Mouse (Mus musculus) testis, postnatal 10 days (tissue): ENCODE data around the gene Slc45a2.
A peak's percentile ranks its signal among the peaks of the same experiment; 100 is the strongest.

Experiments used
- DNase-seq: peaks from one replicate; pipeline ENCODE4 v3.0.0; 2021; ENCODE audit warnings: low spot score

Slc45a2 gene

GRCm38 (mm10) chr15:11004646-11005045, 4.1 kb downstream of the Slc45a2 start:
- no peak for DNase-seq

- DNase-seq: no peak
Observed at GRCm38 (mm10) chr15:11008756-11009155, 8.2 kb downstream of the Slc45a2 start.

- DNase-seq: no peak
Observed at GRCm38 (mm10) chr15:11010976-11011548, 10.5 kb downstream of the Slc45a2 start.

- DNase-seq: no peak
Observed at GRCm38 (mm10) chr15:11014931-11015330, 14.4 kb downstream of the Slc45a2 start.

GRCm38 (mm10) chr15:11026801-11027561, 26.5 kb downstream of the Slc45a2 start:
- no peak for DNase-seq

GRCm38 (mm10) chr15:11030188-11030587, 29.7 kb downstream of the Slc45a2 start:
- no peak for DNase-seq

GRCm38 (mm10) chr15:11035947-11036474, 35.5 kb downstream of the Slc45a2 start:
- DNase-seq: no peak

- DNase-seq: no peak
Observed at GRCm38 (mm10) chr15:11036535-11037375, 36.2 kb downstream of the Slc45a2 start.

GRCm38 (mm10) chr15:11037376-11037695, 36.8 kb downstream of the Slc45a2 start:
- DNase-seq: no peak

- peak; percentile 46 for DNase-seq
Observed at GRCm38 (mm10) chr15:11037711-11038110, 37.2 kb downstream of the Slc45a2 start, which contains the start of gene Rxfp3. Gene Rxfp3, minus strand, starts transcription at chr15:11037991.

GRCm38 (mm10) chr15:11038476-11038875, 38.0 kb downstream of the Slc45a2 start:
- DNase-seq: peak; percentile 71

- DNase-seq: no peak
Observed at GRCm38 (mm10) chr15:11040067-11040466, 39.5 kb downstream of the Slc45a2 start.

- no peak for DNase-seq
Observed at GRCm38 (mm10) chr15:11041229-11041628, 40.7 kb downstream of the Slc45a2 start.

- no peak for DNase-seq
Observed at GRCm38 (mm10) chr15:11042828-11043227, 42.3 kb downstream of the Slc45a2 start.

- DNase-seq: no peak
Observed at GRCm38 (mm10) chr15:11053678-11054439, 53.3 kb downstream of the Slc45a2 start.

GRCm38 (mm10) chr15:11054440-11055080, 54.0 kb downstream of the Slc45a2 start:
- no peak for DNase-seq

- DNase-seq: no peak
Observed at GRCm38 (mm10) chr15:11062903-11063302, 62.4 kb downstream of the Slc45a2 start.

- no peak for DNase-seq
Observed at GRCm38 (mm10) chr15:11064160-11064557, 63.6 kb downstream of the Slc45a2 start.

GRCm38 (mm10) chr15:11064558-11065411, 64.3 kb downstream of the Slc45a2 start, which contains the start of gene Adamts12:
Gene Adamts12, plus strand, starts transcription at chr15:11064790.
- DNase-seq: peak; percentile 76

GRCm38 (mm10) chr15:11065528-11066171, 65.1 kb downstream of the Slc45a2 start:
- no peak for DNase-seq
